Mouse (Mus musculus): ENCODE results near the gene Ttc26.
"Not testable (repeated sequence)": the region's sequence is repeated elsewhere in the genome, so short reads cannot be mapped to it uniquely, and the experiment has no call there.

The Ttc26 gene

GRCm38 (mm10) chr6:38356661-38357433 lies 24.4 kb upstream of the Ttc26 start:
- DNase-seq: peak; percentile 56

GRCm38 (mm10) chr6:38357603-38358252 lies 23.5 kb upstream of the Ttc26 start:
- DNase-seq: no peak

GRCm38 (mm10) chr6:38358253-38359027 lies 22.8 kb upstream of the Ttc26 start:
- no peak for DNase-seq

- not testable (repeated sequence) for DNase-seq
These were observed 22.1 kb upstream of the Ttc26 start for GRCm38 (mm10) chr6:38359044-38359735.

GRCm38 (mm10) chr6:38359736-38360499 lies 21.4 kb upstream of the Ttc26 start:
- peak; percentile 63 for DNase-seq

- no peak for DNase-seq
These were observed 20.2 kb upstream of the Ttc26 start for GRCm38 (mm10) chr6:38361065-38361464.

GRCm38 (mm10) chr6:38361937-38362336 lies 19.3 kb upstream of the Ttc26 start:
- DNase-seq: no peak

- DNase-seq: no peak
These were observed 17.9 kb upstream of the Ttc26 start for GRCm38 (mm10) chr6:38363370-38363769.

GRCm38 (mm10) chr6:38364121-38364520 lies 17.1 kb upstream of the Ttc26 start:
- DNase-seq: no peak

- DNase-seq: no peak
These were observed 11.3 kb upstream of the Ttc26 start for GRCm38 (mm10) chr6:38369945-38370344.

- no peak for DNase-seq
These were observed 7.0 kb upstream of the Ttc26 start for GRCm38 (mm10) chr6:38374271-38374670.

- DNase-seq: no peak
These were observed 523 bp upstream of the Ttc26 start for GRCm38 (mm10) chr6:38380764-38381128.

GRCm38 (mm10) chr6:38389671-38390070 lies 8.4 kb downstream of the Ttc26 start:
- DNase-seq: peak; percentile 39

- DNase-seq: not testable (repeated sequence)
These were observed 51.2 kb downstream of the Ttc26 start for GRCm38 (mm10) chr6:38432457-38432856.

- DNase-seq: peak; percentile 99
These were observed 52.2 kb downstream of the Ttc26 start, which contains the start of gene Ubn2 for GRCm38 (mm10) chr6:38433261-38434033. Gene Ubn2, plus strand, starts transcription at chr6:38433950.

GRCm38 (mm10) chr6:38434055-38435023 lies 53.1 kb downstream of the Ttc26 start:
- peak; percentile 44 for DNase-seq

- no peak for DNase-seq
These were observed 62.6 kb downstream of the Ttc26 start for GRCm38 (mm10) chr6:38443842-38444241.

- no peak for DNase-seq
These were observed 67.0 kb downstream of the Ttc26 start for GRCm38 (mm10) chr6:38448295-38448694.

- no peak for DNase-seq
These were observed 71.8 kb downstream of the Ttc26 start for GRCm38 (mm10) chr6:38453049-38453448.

- not testable (repeated sequence) for DNase-seq
These were observed 75.2 kb downstream of the Ttc26 start for GRCm38 (mm10) chr6:38456425-38456824.

Measured in lung, postnatal 36 days (tissue).